Mouse (Mus musculus): Measurements from ENCODE around the gene Gm1673. TPM values are rescaled to one million over a fixed set of nuclear protein-coding genes. Genes with fewer than 3 reads are reported as not detected.
A peak's percentile ranks its signal among the peaks of the same experiment; 100 is the strongest.

Gene Gm1673
- polyA plus RNA-seq, 1 experiment from 2014 or later: 96.5 TPM

GRCm38 (mm10) chr5:33955868-33956267 lies 27.4 kb upstream of the Gm1673 start:
- Histone ChIP-seq H3K36me3 (no peaks in the 10 kb centered on the region), H3K4me3 (no peak overlapping the region), H3K9ac (no peak overlapping the region), H3K4me2 (no peak overlapping the region), H3K27me3 (no peaks in the 10 kb centered on the region), H3K9me3 (0 out of 2 replicates have a peak, but pooled peaks cover 7% of the 10 kb centered on the region), H3K4me1 (no peaks in the 10 kb centered on the region), H3K27ac (no peak overlapping the region)
- 53% methylated on average over 4 of the region's 4 CpGs for WGBS
- no peak for ATAC-seq (ENCODE audit: insufficient number of reproducible peaks, low FRiP score, low TSS enrichment, low read depth)

- no peak for ATAC-seq (ENCODE audit: insufficient number of reproducible peaks, low FRiP score, low TSS enrichment, low read depth)
- 67% methylated on average over 4 of the region's 4 CpGs for WGBS
- no peak overlapping the region for H3K4me2 ChIP-seq
- H3K36me3 ChIP-seq: no peaks in the 10 kb centered on the region
- H3K27me3 ChIP-seq: no peaks in the 10 kb centered on the region
- 0 out of 2 replicates have a peak, but pooled peaks cover 7% of the 10 kb centered on the region for H3K9me3 ChIP-seq
- no peak overlapping the region for H3K4me3 ChIP-seq
- no peak overlapping the region for H3K9ac ChIP-seq
- no peaks in the 10 kb centered on the region for H3K4me1 ChIP-seq
- no peak overlapping the region for H3K27ac ChIP-seq
Observed at GRCm38 (mm10) chr5:33959382-33959781, 23.9 kb upstream of the Gm1673 start.

GRCm38 (mm10) chr5:33974736-33975135 lies 8.5 kb upstream of the Gm1673 start:
- Histone ChIP-seq H3K9me3 (no peaks in the 10 kb centered on the region), H3K27me3 (no peaks in the 10 kb centered on the region), H3K4me3 (no peak overlapping the region), H3K36me3 (no peaks in the 10 kb centered on the region), H3K9ac (no peak overlapping the region), H3K4me2 (no peak overlapping the region), H3K27ac (no peak overlapping the region), H3K4me1 (no peaks in the 10 kb centered on the region)
- 68% methylated on average over 2 of the region's 2 CpGs for WGBS
- no peak for ATAC-seq (ENCODE audit: insufficient number of reproducible peaks, low FRiP score, low TSS enrichment, low read depth)

- ATAC-seq (ENCODE audit: insufficient number of reproducible peaks, low FRiP score, low TSS enrichment, low read depth): no peak
- no peak overlapping the region for H3K9ac ChIP-seq
- no peak overlapping the region for H3K27ac ChIP-seq
- no peak overlapping the region for H3K4me3 ChIP-seq
- no peaks in the 10 kb centered on the region for H3K9me3 ChIP-seq
- 39% methylated on average over 3 of the region's 3 CpGs for WGBS
- H3K36me3 ChIP-seq: 0 out of 2 replicates have a peak, but pooled peaks cover 5% of the 10 kb centered on the region
- H3K27me3 ChIP-seq: no peaks in the 10 kb centered on the region
- H3K4me2 ChIP-seq: no peak overlapping the region
- no peaks in the 10 kb centered on the region for H3K4me1 ChIP-seq
Observed at GRCm38 (mm10) chr5:33976267-33976666, 7.0 kb upstream of the Gm1673 start.

- no peaks in the 10 kb centered on the region for H3K9me3 ChIP-seq
- H3K36me3 ChIP-seq: 0 out of 2 replicates have a peak, but pooled peaks cover 5% of the 10 kb centered on the region
- peak overlapping the region; percentile 84 for H3K4me3 ChIP-seq
- peaks cover 18% of the 10 kb centered on the region for H3K4me1 ChIP-seq
- H3K9ac ChIP-seq: peak overlapping the region; percentile 54
- H3K4me2 ChIP-seq: peak overlapping the region; percentile 95
- H3K27ac ChIP-seq: peak overlapping the region; percentile 57
- 3% methylated on average over 26 of the region's 26 CpGs for WGBS
- no peak for ATAC-seq (ENCODE audit: insufficient number of reproducible peaks, low FRiP score, low TSS enrichment, low read depth)
- no peaks in the 10 kb centered on the region for H3K27me3 ChIP-seq
Observed at GRCm38 (mm10) chr5:33982731-33983259, 438 bp upstream of the Gm1673 start.

GRCm38 (mm10) chr5:33994671-33995625 lies 11.7 kb downstream of the Gm1673 start:
- no peak for ATAC-seq (ENCODE audit: insufficient number of reproducible peaks, low FRiP score, low TSS enrichment, low read depth)
- no peak overlapping the region for H3K9ac ChIP-seq
- no peaks in the 10 kb centered on the region for H3K9me3 ChIP-seq
- 36% methylated on average over 28 of the region's 28 CpGs for WGBS
- H3K27ac ChIP-seq: no peak overlapping the region
- H3K27me3 ChIP-seq: peaks cover 61% of the 10 kb centered on the region
- peaks cover 28% of the 10 kb centered on the region for H3K4me1 ChIP-seq
- peak overlapping the region; percentile 99 for H3K4me2 ChIP-seq
- no peaks in the 10 kb centered on the region for H3K36me3 ChIP-seq
- peak overlapping the region; percentile 69 for H3K4me3 ChIP-seq

- Histone ChIP-seq H3K4me2 (peak within 1 kb of the TSS; percentile 99), H3K27me3 (peaks cover 64% of the 10 kb centered on the region), H3K4me3 (peak within 1 kb of the TSS; percentile 69), H3K27ac (no peak within 1 kb of the TSS), H3K36me3 (no peaks in the 10 kb centered on the region), H3K9me3 (no peaks in the 10 kb centered on the region), H3K4me1 (peaks cover 28% of the 10 kb centered on the region), H3K9ac (peak within 1 kb of the TSS; percentile 28; the same call in 1 of the 2 replicates)
- ATAC-seq (ENCODE audit: insufficient number of reproducible peaks, low FRiP score, low TSS enrichment, low read depth): peak; percentile 77; the same call in 1 of the 2 replicates
- under 1% methylated on average over 89 of the region's 90 CpGs for WGBS
Observed at GRCm38 (mm10) chr5:33995843-33996693, 12.8 kb downstream of the Gm1673 start, which contains the start of gene Nat8l. TSS of gene Nat8l (plus strand) at chr5:33995984.

GRCm38 (mm10) chr5:33996694-33997045 lies 13.4 kb downstream of the Gm1673 start:
- peaks cover 28% of the 10 kb centered on the region for H3K4me1 ChIP-seq
- peaks cover 67% of the 10 kb centered on the region for H3K27me3 ChIP-seq
- no peak overlapping the region for H3K27ac ChIP-seq
- H3K36me3 ChIP-seq: no peaks in the 10 kb centered on the region
- 0 out of 2 replicates have a peak, but pooled peaks have one; percentile 4 for ATAC-seq (ENCODE audit: insufficient number of reproducible peaks, low FRiP score, low TSS enrichment, low read depth)
- WGBS: 0% methylated on average over 37 of the region's 55 CpGs
- peak overlapping the region; percentile 69 for H3K4me3 ChIP-seq
- H3K9ac ChIP-seq: peak overlapping the region; percentile 28; the same call in 1 of the 2 replicates
- H3K4me2 ChIP-seq: peak overlapping the region; percentile 99
- no peaks in the 10 kb centered on the region for H3K9me3 ChIP-seq

GRCm38 (mm10) chr5:33997051-33997741 lies 14.0 kb downstream of the Gm1673 start:
- peak overlapping the region; percentile 99 for H3K4me2 ChIP-seq
- peaks cover 67% of the 10 kb centered on the region for H3K27me3 ChIP-seq
- under 1% methylated on average over 75 of the region's 80 CpGs for WGBS
- peak overlapping the region; percentile 69 for H3K4me3 ChIP-seq
- no peaks in the 10 kb centered on the region for H3K36me3 ChIP-seq
- H3K9ac ChIP-seq: peak overlapping the region; percentile 28; the same call in 1 of the 2 replicates
- H3K4me1 ChIP-seq: peaks cover 28% of the 10 kb centered on the region
- H3K9me3 ChIP-seq: no peaks in the 10 kb centered on the region
- no peak overlapping the region for H3K27ac ChIP-seq
- no peak for ATAC-seq (ENCODE audit: insufficient number of reproducible peaks, low FRiP score, low TSS enrichment, low read depth)

- H3K27me3 ChIP-seq: peaks cover 67% of the 10 kb centered on the region
- peaks cover 28% of the 10 kb centered on the region for H3K4me1 ChIP-seq
- no peaks in the 10 kb centered on the region for H3K36me3 ChIP-seq
- no peaks in the 10 kb centered on the region for H3K9me3 ChIP-seq
- WGBS: 72% methylated on average over 20 of the region's 20 CpGs
- no peak for ATAC-seq (ENCODE audit: insufficient number of reproducible peaks, low FRiP score, low TSS enrichment, low read depth)
- H3K4me3 ChIP-seq: peak overlapping the region; percentile 69
- peak overlapping the region; percentile 99 for H3K4me2 ChIP-seq
- no peak overlapping the region for H3K27ac ChIP-seq
- no peak overlapping the region for H3K9ac ChIP-seq
Observed at GRCm38 (mm10) chr5:33997829-33998504, 14.7 kb downstream of the Gm1673 start.

Measured in limb, embryonic 15.5 days (tissue).